25 mouse cellular contexts compared by ENCODE assay signal in genomic region chr5:83890619-83891185, GRCm38 (mm10).
A peak's percentile ranks its signal among the peaks of the same experiment; 100 is the strongest.
DNase-seq lines count a peak whose midpoint lies in the region; ATAC-seq and TF ChIP-seq lines count a peak whose summit lies in the region.
"Had no signal": no experiment of that assay in that cellular context is flagged by ENCODE, and none has a peak within 500 bp of the region (broad histone marks: within the 10 kb centered on the region; RNA-seq: fewer than 3 reads in every experiment).

No protein-coding gene starts in this region.

- 77% methylated on average over 2 of the region's 2 CpGs for WGBS in forebrain, embryonic 13.5 days
- WGBS in forebrain, embryonic 10.5 days: 82% methylated on average over 2 of the region's 2 CpGs
- WGBS in forebrain, embryonic 15.5 days: 62% methylated on average over 2 of the region's 2 CpGs
- WGBS in forebrain, embryonic 12.5 days: 79% methylated on average over 2 of the region's 2 CpGs
- 58% methylated on average over 2 of the region's 2 CpGs for WGBS in forebrain, postnatal 0 days

- H3K4me2 ChIP-seq in forebrain, embryonic 13.5 days: no peak overlapping the region
- no peak overlapping the region for H3K4me2 ChIP-seq in forebrain, embryonic 15.5 days (replicated peaks)
- no peak overlapping the region for H3K4me2 ChIP-seq in forebrain, embryonic 12.5 days
- H3K4me2 ChIP-seq in forebrain, postnatal 0 days (ENCODE audit: low read depth): no peak overlapping the region
- H3K4me2 ChIP-seq: embryonic facial prominence, embryonic 13.5 days; embryonic facial prominence, embryonic 15.5 days had no signal

- H3K36me3 ChIP-seq in forebrain, embryonic 13.5 days (ENCODE audit: poor library complexity, severe bottlenecking): no peaks in the 10 kb centered on the region
- H3K36me3 ChIP-seq in forebrain, embryonic 10.5 days (replicated peaks): no peaks in the 10 kb centered on the region
- no peaks in the 10 kb centered on the region for H3K36me3 ChIP-seq in forebrain, embryonic 15.5 days
- no peaks in the 10 kb centered on the region for H3K36me3 ChIP-seq in forebrain, embryonic 12.5 days (replicated peaks)
- no peaks in the 10 kb centered on the region for H3K36me3 ChIP-seq in forebrain, postnatal 0 days (ENCODE audit: insufficient read depth)
- H3K36me3 ChIP-seq: embryonic facial prominence, embryonic 13.5 days; embryonic facial prominence, embryonic 15.5 days; G1E had no signal

- H3K27me3 ChIP-seq in forebrain, embryonic 13.5 days: no peaks in the 10 kb centered on the region
- no peaks in the 10 kb centered on the region for H3K27me3 ChIP-seq in forebrain, embryonic 10.5 days (ENCODE audit: poor library complexity, severe bottlenecking)
- H3K27me3 ChIP-seq in forebrain, embryonic 15.5 days: no peaks in the 10 kb centered on the region
- no peaks in the 10 kb centered on the region for H3K27me3 ChIP-seq in forebrain, embryonic 12.5 days
- H3K27me3 ChIP-seq in forebrain, postnatal 0 days (ENCODE audit: insufficient read depth, low read length): no peaks in the 10 kb centered on the region
- H3K27me3 ChIP-seq: CH12.LX; embryonic facial prominence, embryonic 13.5 days; embryonic facial prominence, embryonic 15.5 days; Patski had no signal

- DNase-seq in forebrain, embryonic 10.5 days (ENCODE audit: extremely low spot score, low spot score): no peak
- peak; percentile 2 for DNase-seq in forebrain, postnatal 0 days
- DNase-seq in right cerebral cortex, adult 2 months (ENCODE audit: low spot score in 2 of 2): no peak
- DNase-seq: adrenal gland, adult 8-10 months; adrenal gland, postnatal 14 days; adrenal gland, postnatal 36 days; B cell, adult 2 months; cerebellum, adult 11 months; cerebellum, adult 18-20 months; cerebellum, adult 8-10 months; cerebellum, adult 9-11 months; cerebellum, postnatal 14 days; cerebellum, postnatal 36 days; embryo, embryonic 11 days had no signal

- ATAC-seq in forebrain, embryonic 13.5 days: peak; percentile 53; the same call in 1 of the 2 replicates
- ATAC-seq in forebrain, embryonic 15.5 days (replicated peaks): peak; percentile 48
- ATAC-seq in forebrain, embryonic 12.5 days (ENCODE audit: low FRiP score): no peak
- peak; percentile 53; the same call in 1 of the 2 replicates for ATAC-seq in forebrain, postnatal 0 days
- ATAC-seq: activated CD4-positive, CD25-positive, alpha-beta regulatory T cell, adult 4 months; CD4-positive, CD25-positive, alpha-beta regulatory T cell, adult 4 months; Patski had no signal

- H3K9ac ChIP-seq in forebrain, embryonic 13.5 days: no peak overlapping the region
- H3K9ac ChIP-seq in forebrain, embryonic 15.5 days (replicated peaks): no peak overlapping the region
- no peak overlapping the region for H3K9ac ChIP-seq in forebrain, embryonic 12.5 days
- no peak overlapping the region for H3K9ac ChIP-seq in forebrain, postnatal 0 days
- H3K9ac ChIP-seq: embryonic facial prominence, embryonic 13.5 days; embryonic facial prominence, embryonic 15.5 days had no signal

- no peak for TF ChIP-seq CTCF in forebrain, postnatal 0 days (IDR thresholded peaks at IDR 0.05; ENCODE audit: low read depth)

- no peaks in the 10 kb centered on the region for H3K9me3 ChIP-seq in forebrain, embryonic 13.5 days (replicated peaks)
- H3K9me3 ChIP-seq in forebrain, embryonic 10.5 days: no peaks in the 10 kb centered on the region
- no peaks in the 10 kb centered on the region for H3K9me3 ChIP-seq in forebrain, embryonic 15.5 days
- H3K9me3 ChIP-seq in forebrain, embryonic 12.5 days: no peaks in the 10 kb centered on the region
- no peaks in the 10 kb centered on the region for H3K9me3 ChIP-seq in forebrain, postnatal 0 days (ENCODE audit: low read length)
- H3K9me3 ChIP-seq: embryonic facial prominence, embryonic 13.5 days; embryonic facial prominence, embryonic 15.5 days had no signal

- no peaks in the 10 kb centered on the region for H3K4me1 ChIP-seq in forebrain, embryonic 13.5 days
- no peaks in the 10 kb centered on the region for H3K4me1 ChIP-seq in forebrain, embryonic 10.5 days
- H3K4me1 ChIP-seq in forebrain, embryonic 15.5 days: no peaks in the 10 kb centered on the region
- no peaks in the 10 kb centered on the region for H3K4me1 ChIP-seq in forebrain, embryonic 12.5 days
- no peaks in the 10 kb centered on the region for H3K4me1 ChIP-seq in forebrain, postnatal 0 days (ENCODE audit: insufficient read depth)
- H3K4me1 ChIP-seq: embryonic facial prominence, embryonic 13.5 days; embryonic facial prominence, embryonic 15.5 days had no signal

- no peak overlapping the region for H3K27ac ChIP-seq in forebrain, embryonic 13.5 days
- no peak overlapping the region for H3K27ac ChIP-seq in forebrain, embryonic 10.5 days
- H3K27ac ChIP-seq in forebrain, embryonic 15.5 days (replicated peaks): no peak overlapping the region
- no peak overlapping the region for H3K27ac ChIP-seq in forebrain, embryonic 12.5 days
- no peak overlapping the region for H3K27ac ChIP-seq in forebrain, postnatal 0 days (ENCODE audit: low read depth, low read length)
- H3K27ac ChIP-seq: embryonic facial prominence, embryonic 13.5 days; embryonic facial prominence, embryonic 15.5 days had no signal

- no peak overlapping the region for H3K4me3 ChIP-seq in forebrain, embryonic 13.5 days
- H3K4me3 ChIP-seq in forebrain, embryonic 10.5 days: no peak overlapping the region
- no peak overlapping the region for H3K4me3 ChIP-seq in forebrain, embryonic 15.5 days
- no peak overlapping the region for H3K4me3 ChIP-seq in forebrain, embryonic 12.5 days (replicated peaks)
- no peak overlapping the region for H3K4me3 ChIP-seq in forebrain, postnatal 0 days (ENCODE audit: low read depth, low read length)
- H3K4me3 ChIP-seq: embryonic facial prominence, embryonic 13.5 days; embryonic facial prominence, embryonic 15.5 days; erythroblast, embryonic 14.5 days had no signal
